Mouse (Mus musculus): ENCODE measurements around the gene Nt5dc3. TPM values are rescaled to one million over a fixed set of nuclear protein-coding genes. Genes with fewer than 3 reads are reported as not detected.
A peak's percentile ranks its signal among the peaks of the same experiment; 100 is the strongest.

Nt5dc3 gene
- polyA plus RNA-seq, 1 experiment: 18.3 TPM

DNA sequence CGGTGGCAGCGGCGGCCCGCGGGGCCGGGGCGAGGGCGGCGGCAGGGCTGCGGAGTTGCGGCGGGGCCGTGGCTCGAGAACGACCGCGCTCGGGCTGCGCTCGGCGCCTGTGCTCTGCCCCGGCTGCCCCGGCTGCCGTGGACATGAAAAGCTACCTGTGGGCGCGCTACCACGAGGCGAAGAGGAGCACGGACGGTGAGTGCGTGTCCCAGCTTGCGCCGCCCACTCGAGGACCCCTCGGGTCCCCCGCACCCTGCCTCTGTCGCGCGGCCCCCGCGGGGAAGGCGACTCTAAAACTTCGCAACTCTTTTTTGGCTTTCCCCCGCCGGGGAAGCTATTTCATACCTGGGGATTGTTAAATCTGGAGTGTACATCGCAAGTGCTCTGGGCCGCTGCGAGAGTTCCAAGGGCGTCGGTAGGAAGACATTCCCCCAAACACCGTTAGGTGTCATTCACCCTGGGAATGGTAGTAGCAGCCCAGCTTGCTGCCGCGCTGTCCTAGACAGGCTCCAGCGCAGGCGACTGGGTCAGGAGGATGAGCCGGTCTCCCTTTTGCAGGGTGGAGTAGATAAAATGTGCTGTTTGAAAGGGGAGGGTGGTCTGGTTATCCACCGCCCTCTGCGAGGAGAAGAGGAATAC, 431 bp downstream of the Nt5dc3 start:
- DNase-seq (ENCODE audit: low spot score): peak; percentile 32

DNA sequence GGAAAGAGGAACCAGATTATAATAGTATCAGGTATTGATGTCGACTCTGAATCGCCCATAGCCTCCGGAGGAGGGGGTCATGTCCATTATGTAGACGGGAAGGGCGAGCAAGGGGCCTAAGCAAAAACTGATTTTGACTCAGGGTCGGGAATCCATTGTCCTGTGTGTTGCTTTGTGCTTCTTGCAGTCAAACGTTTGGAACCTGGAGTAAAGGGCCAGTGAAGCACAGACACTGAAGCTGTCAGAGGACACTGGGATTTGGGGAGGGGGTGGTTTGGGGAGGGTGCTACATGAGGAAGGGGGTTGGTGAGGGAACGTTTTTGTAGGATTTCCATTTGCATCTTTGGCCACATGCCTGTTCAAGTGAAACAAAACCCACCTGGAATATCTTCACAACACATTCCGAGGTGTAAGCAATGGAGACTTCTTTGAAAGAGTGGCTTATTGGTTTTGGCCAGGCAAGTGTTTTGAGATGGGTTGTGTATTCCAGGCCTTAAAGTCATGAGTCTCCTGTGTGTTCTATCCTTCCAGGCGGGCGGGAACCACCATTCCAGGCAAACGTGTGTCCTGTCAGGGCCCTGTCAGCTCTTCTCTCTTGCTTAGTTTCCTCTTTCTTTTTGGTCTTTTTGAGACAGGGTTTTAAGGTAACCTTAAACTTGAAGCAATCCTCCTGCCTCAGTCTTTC, 1.2 kb downstream of the Nt5dc3 start:
- DNase-seq (ENCODE audit: low spot score): no peak

DNA sequence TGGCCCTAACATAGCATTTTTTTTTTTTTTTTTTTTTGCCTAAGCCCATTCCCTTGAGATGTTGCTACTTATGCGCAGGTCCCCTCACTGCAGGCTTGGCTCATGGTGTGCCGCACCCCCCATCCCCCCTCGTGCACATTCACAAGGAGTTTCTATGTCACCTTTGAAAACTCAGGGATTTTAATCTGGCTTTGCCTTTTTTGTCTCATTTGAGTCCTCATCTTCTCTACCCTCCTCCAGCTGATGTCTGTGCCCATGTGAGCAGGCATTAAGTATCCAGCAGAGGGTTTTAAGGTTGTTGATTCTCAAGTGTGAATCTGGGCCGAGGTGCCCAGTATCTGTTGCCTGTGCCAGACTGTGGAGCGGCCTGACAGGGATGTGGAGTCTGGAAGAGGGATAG, 2.8 kb downstream of the Nt5dc3 start:
- DNase-seq (ENCODE audit: low spot score): no peak

DNA sequence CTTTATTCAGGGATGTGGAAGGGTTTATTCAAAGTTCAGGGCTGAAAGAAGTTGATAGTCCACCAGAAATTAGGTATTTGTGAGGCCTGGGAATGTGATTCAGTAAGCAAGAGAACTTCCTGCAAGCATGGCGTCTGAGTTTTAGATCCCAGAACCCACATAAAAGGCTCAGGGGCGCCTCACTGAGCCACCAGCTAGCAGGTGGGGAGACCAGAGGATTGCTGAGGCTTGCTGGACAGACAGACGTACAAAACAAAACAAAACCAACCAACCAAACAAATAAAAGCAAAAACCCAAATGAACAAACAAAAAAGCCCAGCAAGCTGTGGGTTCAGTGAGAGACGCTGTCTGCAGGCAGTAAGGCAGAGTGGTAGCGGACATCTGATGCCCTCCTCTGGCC, 3.9 kb downstream of the Nt5dc3 start:
- DNase-seq (ENCODE audit: low spot score): no peak

DNA sequence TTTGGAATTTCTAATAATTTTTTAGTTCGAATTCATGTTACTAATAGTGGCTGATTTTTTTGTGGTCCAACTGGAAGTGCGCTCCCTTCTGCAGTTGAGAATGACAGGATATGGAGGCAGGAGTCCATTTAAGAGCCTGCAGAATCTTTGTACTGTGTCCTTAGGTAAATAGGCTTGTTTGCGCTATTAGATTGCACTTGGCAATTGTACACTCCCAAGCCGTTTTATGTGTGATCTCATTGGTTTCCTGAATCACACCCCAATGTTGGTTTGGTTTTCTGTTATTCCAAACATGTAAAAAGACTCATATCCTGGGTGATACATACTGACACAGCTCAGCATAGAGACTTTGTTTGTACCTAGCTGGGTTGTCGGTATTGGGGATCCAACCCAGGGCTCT, 4.8 kb downstream of the Nt5dc3 start:
- no peak for DNase-seq (ENCODE audit: low spot score)

DNA sequence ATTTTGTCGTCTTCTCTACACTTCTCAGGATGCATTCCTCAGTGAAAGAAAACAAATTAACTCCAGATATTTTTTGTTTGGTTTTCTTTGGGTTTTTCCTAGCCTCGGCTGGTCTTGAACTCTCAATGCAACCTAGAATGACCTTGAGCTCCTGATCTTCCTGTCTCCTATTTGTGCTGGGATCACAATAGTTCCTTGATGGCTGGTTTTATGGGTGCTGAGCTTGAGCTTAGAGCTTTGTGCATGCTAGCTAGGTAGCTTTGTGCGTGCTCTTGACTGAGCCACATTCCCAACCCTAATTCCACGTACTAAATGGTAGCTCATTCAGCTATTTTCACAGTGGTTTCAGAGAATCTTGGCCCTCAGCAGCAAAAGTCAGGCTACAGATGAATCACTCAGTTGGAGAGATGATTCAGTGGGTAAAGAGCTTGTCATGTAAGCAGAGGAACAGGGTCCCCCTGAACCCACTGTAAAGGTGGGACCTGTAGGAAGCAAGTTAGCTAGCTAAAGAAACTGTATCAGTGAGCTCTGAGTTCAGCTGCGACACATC, 5.4 kb downstream of the Nt5dc3 start:
- DNase-seq (ENCODE audit: low spot score): no peak

DNA sequence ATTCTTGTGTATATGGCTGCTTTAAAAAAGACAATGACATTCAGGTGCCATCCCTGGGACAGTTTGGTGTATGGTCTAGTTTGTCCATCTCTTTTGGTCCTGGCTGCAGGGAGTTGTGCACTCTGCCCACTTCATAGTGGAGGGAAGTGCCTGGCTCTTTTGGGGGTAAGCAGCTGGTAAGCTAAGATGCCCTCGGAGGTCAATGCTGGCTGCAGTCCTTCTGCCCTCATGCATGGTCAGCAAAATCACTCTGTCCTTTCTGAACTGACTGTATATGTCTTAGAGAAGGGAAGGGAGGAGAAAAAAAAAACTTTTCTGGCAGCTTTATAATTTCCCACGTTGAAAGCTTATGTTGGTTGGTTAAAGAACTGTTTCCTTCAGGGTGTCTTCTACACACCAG, 6.6 kb downstream of the Nt5dc3 start:
- no peak for DNase-seq (ENCODE audit: low spot score)

DNA sequence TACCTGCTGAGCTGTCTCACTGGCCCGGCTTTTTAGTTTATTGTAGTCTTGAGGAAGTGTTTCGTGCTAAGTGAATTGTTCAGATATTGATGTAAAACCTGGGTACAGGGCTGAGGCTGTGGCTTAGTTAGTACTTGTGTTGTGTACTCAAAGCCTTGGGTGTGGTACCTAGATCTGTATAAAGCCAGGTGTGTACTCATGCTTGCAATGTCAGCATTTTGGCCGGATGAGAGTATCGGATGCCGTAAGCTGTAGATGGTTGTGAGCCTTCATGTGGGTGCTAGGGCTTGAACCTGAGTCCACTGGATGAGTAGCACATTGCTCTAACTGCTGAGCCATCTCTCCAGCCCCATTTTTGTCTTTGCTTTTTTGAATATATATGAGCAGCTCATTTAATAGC, 7.3 kb downstream of the Nt5dc3 start:
- DNase-seq (ENCODE audit: low spot score): no peak

DNA sequence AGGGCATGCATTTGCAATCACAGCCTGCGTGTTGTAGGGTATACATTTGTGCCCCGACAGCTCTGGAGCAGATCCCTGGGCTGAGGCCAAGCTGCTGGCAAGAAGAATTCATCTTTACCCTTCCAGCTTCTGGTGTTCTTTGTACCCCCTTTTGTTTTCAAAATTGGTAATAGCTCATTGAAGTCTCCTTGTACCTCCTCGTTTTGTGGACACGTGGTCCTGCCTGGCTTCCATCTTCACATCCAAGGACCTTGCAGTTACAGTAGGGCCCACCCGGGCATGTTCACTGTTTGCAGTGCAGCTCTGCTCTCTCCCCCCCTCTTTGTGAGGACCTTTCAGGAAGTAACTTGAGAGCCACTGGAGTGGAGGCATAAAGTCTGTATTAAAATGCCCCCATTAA, 9.4 kb downstream of the Nt5dc3 start:
- no peak for DNase-seq (ENCODE audit: low spot score)

DNA sequence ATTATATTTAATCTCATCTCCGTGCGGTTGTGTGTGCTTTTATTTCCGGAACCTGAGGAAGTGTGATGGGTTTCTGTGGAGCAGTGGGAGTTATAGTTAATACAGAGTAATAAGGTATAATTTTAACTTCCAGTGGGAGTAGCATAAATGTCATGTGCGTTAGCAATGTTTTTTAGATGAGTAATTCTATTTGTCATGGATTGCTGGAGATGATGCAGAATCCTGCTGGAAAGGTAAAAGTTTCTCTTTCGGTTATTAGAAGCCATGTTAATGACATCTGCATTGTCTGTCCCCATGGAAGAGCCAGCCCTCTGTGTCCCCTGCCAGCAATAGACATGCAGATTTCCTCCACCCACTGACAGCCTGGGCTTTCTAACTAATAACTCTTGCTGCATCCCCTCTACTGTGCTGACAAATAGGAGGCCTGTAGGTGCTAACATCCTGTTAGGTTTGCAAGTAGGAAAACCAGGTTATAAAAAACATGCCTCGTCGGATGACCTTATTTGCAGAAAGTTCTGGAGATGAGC, 10.4 kb downstream of the Nt5dc3 start:
- no peak for DNase-seq (ENCODE audit: low spot score)

DNA sequence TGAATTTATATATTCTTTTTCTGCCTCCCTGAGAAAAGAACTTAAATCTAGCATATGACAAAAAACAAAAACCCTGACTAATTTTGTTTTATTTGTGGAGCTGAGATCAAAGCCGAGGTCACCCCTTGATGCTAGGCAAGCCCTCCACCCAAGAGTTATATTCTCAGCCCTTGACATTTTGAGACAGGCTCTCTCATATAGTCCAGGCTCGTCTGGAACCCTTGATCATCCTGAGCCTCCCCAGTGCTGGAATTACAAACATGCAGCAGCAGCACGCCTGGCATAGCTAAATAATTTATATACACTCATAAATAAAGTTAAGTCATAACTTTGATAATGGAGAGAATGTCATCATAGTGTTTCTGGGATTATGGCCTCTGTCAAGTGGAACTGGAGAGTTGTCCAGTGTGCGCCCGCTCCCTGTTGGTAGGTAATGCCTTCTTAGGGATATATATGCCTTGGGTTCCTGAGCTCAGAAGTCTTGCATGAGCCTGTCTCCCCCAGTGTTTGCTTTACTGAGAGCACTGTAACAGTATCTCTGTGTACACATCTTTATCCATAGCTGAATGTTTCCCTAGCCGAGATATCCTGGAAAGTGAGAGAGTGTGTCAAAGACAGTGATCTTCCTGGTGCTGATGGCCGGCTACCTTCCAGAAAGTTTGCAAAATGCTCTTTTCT, 12.8 kb downstream of the Nt5dc3 start:
- no peak for DNase-seq (ENCODE audit: low spot score)

DNA sequence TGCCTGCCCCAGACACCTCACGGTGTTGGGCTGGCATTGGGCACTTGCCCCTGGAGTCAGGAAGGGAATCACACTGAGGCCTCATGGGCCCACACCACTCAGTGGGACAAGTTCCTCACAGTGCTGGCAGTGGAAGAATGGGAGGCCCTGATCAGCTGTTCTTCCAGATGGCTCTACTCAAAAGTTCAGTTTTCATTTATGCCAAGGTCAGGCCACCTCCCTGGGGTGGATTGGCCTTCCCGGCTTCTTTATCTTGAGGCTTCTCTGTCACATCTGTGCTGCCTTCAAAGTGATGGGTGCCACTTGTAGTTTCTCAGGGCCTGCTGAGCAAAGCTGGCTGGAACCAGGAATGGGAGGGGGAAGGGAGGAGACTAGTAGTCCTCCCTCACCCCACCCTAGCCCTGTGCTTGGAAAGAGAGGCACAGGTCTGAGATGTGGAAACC, 14.7 kb downstream of the Nt5dc3 start:
- no peak for DNase-seq (ENCODE audit: low spot score)

DNA sequence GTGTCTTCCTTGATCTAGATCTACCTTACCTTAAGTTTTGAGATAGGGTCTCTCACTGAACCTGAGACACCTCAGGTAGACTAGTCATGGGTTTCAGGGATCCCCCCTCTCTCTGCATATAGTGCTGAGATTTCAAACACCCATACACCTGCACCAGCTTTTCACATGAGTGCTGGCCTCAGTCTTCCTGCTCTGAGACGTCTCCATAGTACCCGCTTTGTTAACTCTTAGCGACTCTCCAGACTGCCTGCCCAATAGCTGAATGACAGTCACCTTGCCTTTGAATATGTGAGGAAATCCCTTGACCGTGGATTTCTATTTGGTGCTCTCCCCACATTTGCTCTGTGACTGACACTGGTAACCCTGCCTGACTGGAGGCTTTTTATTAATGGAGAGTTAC, 15.4 kb downstream of the Nt5dc3 start:
- no peak for DNase-seq (ENCODE audit: low spot score)

DNA sequence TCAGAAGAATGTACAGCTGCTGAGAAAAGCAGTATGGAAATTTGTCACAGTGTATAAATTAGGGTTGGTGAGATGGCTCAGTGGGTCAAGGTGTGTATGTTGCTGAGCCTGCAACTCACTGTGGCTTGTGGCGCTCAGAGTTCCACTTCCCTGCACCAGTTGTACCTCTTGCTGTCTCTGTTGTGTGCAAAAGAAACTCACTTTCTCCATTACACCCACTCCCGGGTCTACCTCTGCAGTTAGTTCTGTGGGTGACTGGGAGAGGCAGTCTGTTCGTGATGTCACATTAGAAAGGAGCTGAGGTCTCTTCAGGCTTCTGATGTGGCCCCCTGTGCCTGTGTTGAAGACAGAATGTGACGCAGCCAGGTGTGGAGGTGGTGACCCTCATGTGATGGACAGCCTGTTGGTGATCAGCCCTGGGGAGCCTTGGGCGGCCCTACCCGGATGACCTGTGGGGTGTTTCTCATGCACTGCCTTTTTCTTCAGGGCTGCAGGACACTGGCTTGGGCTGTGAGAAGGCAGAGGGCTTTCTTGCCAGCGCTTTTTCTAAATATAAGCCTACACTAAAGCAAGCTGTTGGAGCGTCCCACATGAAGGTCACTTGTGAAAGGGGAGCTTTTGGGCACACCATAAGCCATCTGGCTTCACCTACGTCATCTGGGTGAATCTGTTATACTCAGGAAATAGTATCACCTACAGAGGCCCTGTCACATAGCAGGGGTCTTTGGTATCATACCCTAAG, 16.2 kb downstream of the Nt5dc3 start:
- no peak for DNase-seq (ENCODE audit: low spot score)

DNA sequence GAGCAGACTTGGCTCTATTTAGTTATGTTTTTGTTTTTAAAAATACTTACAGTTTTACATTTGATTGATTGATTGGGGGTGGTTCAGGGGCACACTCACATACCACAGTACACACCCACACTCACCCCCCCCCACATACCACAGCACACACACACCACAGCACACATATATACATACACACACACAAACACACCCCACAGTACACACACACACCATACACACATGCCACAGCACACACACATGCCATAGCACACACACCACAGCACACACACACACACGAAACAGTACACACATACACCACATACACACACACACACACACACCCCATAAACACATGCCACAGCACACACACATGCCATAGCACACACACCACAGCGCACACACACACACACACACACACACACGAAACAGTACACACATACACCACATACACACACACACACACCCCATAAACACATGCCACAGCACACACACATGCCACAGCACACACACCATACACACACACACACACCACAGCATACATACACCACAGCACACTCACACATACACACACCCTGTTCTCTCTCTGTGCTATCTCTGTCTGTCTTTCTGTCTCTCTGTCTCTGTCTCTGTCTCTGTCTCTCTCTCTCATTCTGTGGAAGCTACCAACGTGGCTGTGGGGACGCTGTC, 17.4 kb downstream of the Nt5dc3 start:
- no peak for DNase-seq (ENCODE audit: low spot score)

DNA sequence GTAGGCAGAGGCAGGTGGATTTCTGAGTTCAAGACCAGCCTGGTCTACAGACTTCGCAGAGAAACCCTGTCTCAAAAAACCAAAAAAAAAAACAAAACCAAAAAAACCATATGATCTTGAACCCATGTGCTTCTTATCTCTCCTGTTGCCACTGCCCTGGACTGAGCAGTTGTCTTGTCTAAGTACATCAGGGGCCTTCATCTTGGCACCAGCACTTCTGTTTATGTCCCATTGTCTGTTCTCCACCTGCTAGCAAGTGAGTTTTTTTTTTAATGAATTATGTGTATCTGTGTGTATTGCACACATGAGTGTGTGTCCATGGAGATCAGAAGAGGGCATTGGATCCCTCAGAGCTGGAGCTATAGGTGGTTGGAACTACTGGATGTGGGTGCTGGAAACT, 28.6 kb downstream of the Nt5dc3 start:
- no peak for DNase-seq (ENCODE audit: low spot score)

DNA sequence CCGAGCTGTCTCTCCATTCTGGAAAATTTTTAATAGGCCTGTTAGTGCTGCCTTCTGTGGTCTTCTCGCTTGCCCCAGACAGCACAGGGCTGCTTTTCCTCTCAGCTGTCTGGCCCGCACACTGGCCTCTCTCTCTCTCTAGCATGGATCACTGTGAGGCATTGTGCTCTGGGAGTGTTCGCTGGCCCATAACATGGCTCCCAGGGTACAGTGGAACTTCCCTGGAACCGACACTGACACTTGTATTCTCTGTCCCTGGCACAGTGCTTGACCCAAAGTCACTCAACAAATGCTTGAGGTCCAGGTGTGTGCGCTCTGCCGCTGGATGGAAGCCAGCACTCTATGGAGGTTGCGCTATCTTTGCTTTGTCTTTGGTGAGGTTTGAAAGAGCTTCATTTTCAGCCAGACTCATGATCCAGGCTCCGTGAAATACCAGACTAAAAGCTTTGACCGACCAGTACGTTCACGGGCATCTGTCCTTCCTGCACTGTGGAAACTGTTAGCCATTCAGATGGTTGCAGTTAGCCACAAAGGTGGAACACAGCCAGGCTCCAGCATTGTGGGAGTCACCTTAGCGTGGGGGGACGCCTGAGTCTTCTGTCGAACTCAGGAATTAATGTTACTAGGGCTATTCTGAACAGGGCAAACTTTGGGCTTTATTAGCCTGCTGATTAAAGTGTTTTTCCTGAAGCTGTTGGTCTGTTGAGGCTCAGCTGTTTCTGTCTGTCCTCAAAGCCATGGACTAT, 29.4 kb downstream of the Nt5dc3 start:
- DNase-seq (ENCODE audit: low spot score): no peak

DNA sequence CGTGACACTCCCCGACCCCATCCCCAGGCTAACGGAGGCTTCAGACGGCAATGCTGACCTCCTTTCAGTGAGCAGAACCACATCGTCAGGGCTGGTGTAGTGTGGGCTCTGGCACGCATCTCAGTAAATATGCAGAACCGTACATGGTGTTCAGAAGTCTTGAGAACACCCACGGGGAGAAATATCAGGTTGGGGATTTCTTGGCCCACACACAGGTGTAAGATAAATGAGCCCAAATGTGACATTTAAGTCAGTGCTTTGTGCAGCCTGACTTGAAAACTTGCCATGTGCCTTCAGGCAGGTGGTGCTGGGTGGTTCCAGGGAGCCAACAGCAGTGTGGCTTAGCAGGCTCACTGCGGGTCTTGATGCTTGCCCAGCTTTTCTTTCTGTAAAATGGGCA, 31.2 kb downstream of the Nt5dc3 start:
- DNase-seq (ENCODE audit: low spot score): no peak

DNA sequence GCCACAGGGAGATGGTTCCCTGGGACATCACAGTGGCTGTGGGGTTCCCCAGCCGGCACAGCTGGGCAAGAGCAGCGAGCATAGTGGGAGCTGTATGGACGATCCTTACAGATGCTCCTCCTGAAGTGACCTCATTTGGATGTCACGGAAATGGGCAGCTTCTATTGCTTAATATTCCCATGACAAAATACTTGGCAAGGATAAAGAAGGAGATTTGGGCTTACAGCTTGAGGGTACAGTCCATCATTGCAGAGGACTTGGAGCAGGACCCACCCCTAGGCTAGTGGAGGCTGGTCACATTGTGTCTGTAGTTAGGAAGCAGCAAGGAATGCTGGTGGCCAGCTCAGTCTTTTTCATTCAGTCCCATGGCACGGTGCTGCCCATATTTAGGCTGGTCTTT, 31.8 kb downstream of the Nt5dc3 start:
- DNase-seq (ENCODE audit: low spot score): no peak

DNA sequence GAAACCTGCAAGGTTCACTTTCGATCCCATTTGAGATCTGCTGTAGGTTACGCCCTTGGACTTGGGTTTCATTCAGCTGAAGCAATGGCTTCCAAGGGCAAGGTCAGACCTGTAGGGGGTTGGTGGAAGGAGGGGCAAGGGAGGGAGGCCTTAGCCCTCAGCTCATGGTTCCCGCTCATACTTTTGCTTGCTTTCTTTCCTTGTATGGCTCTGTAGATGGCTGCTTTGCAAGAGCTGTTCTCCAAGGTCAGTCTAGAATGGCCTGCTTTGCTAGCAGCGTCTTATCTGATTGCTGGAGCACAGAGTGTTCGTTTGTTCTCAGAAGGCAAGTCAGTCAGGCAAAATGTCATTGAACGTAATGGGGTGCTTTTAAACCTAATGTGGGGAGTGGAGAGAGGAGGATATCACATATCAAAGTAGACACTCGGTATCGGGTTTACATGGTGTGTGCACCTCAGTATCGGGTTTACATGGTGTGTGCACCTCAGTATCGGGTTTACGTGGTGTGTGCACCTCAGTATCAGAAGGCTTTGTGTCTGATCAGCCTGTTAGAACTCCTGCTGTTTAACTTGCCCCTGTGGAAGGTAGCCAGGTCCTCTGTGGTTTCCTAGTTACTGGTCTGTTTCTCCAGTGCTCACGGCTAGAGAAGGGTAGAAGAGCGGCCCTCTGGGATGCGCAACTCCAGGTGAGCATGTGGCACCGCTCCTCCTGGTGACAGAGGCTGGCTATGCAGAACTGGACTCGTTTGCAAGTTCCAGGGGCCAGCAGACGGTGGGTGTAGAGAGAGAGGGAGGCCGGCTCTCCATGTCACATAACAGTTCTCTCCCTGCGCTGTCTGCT, 35.7 kb downstream of the Nt5dc3 start:
- DNase-seq (ENCODE audit: low spot score): no peak

Data from urinary bladder, adult 2 months (tissue).